Comparison of ENCODE assay signal across 9 mouse cellular contexts in genomic region chr5:38632463-38633449, GRCm38 (mm10). TPM values are rescaled to one million over a fixed set of nuclear protein-coding genes. Genes with fewer than 3 reads are reported as not detected.
DNase-seq lines count a peak whose midpoint lies in the region; ATAC-seq lines count a peak whose summit lies in the region.
"Had no signal": no experiment of that assay in that cellular context is flagged by ENCODE, and none has a peak within 500 bp of the region (broad histone marks: within the 10 kb centered on the region; RNA-seq: fewer than 3 reads in every experiment).

No protein-coding gene starts in this region.

- H3K9me3 ChIP-seq in intestine, embryonic 14.5 days (ENCODE audit: control insufficient read depth, low read length) = no peaks in the 10 kb centered on the region
- H3K9me3 ChIP-seq in intestine, embryonic 15.5 days = no peaks in the 10 kb centered on the region
- H3K9me3 ChIP-seq in kidney, embryonic 15.5 days (replicated peaks) = no peaks in the 10 kb centered on the region
- no peaks in the 10 kb centered on the region for H3K9me3 ChIP-seq in limb, embryonic 15.5 days
- no peaks in the 10 kb centered on the region for H3K9me3 ChIP-seq in stomach, embryonic 14.5 days (ENCODE audit: control insufficient read depth, low read depth, low read length)
- H3K9me3 ChIP-seq: stomach, embryonic 15.5 days had no signal

- no peak overlapping the region for H3K4me3 ChIP-seq in intestine, embryonic 14.5 days (ENCODE audit: low read depth, low read length)
- no peak overlapping the region for H3K4me3 ChIP-seq in intestine, embryonic 15.5 days (replicated peaks)
- no peak overlapping the region for H3K4me3 ChIP-seq in kidney, embryonic 15.5 days (replicated peaks)
- H3K4me3 ChIP-seq in limb, embryonic 15.5 days = no peak overlapping the region
- H3K4me3 ChIP-seq in stomach, embryonic 14.5 days (ENCODE audit: low read depth, low read length) = no peak overlapping the region
- H3K4me3 ChIP-seq: stomach, embryonic 15.5 days had no signal

- H3K4me2 ChIP-seq in intestine, embryonic 14.5 days (ENCODE audit: low read length) = no peak overlapping the region
- H3K4me2 ChIP-seq in intestine, embryonic 15.5 days (replicated peaks) = no peak overlapping the region
- H3K4me2 ChIP-seq in kidney, embryonic 15.5 days = no peak overlapping the region
- no peak overlapping the region for H3K4me2 ChIP-seq in limb, embryonic 15.5 days
- no peak overlapping the region for H3K4me2 ChIP-seq in stomach, embryonic 14.5 days (replicated peaks; ENCODE audit: low read depth, low read length)
- H3K4me2 ChIP-seq: stomach, embryonic 15.5 days had no signal

- H3K4me1 ChIP-seq in intestine, embryonic 14.5 days (replicated peaks; ENCODE audit: control insufficient read depth, insufficient read depth, low read length) = no peaks in the 10 kb centered on the region
- no peaks in the 10 kb centered on the region for H3K4me1 ChIP-seq in intestine, embryonic 15.5 days (replicated peaks)
- no peaks in the 10 kb centered on the region for H3K4me1 ChIP-seq in kidney, embryonic 15.5 days
- H3K4me1 ChIP-seq in limb, embryonic 15.5 days = peaks cover 28% of the 10 kb centered on the region
- H3K4me1 ChIP-seq in stomach, embryonic 14.5 days (ENCODE audit: control insufficient read depth, insufficient read depth, low read length) = no peaks in the 10 kb centered on the region
- H3K4me1 ChIP-seq: stomach, embryonic 15.5 days had no signal

- H3K27ac ChIP-seq in intestine, embryonic 14.5 days (ENCODE audit: low read depth) = no peak overlapping the region
- H3K27ac ChIP-seq in intestine, embryonic 15.5 days = no peak overlapping the region
- H3K27ac ChIP-seq in kidney, embryonic 15.5 days = no peak overlapping the region
- peak overlapping the region; percentile 79; the same call in 1 of the 2 replicates for H3K27ac ChIP-seq in limb, embryonic 15.5 days
- H3K27ac ChIP-seq in stomach, embryonic 14.5 days (ENCODE audit: low read length) = no peak overlapping the region
- H3K27ac ChIP-seq: stomach, embryonic 15.5 days had no signal

- 70% methylated on average over 13 of the region's 13 CpGs for WGBS in intestine, embryonic 14.5 days
- 65% methylated on average over 13 of the region's 13 CpGs for WGBS in intestine, embryonic 15.5 days
- WGBS in kidney, embryonic 15.5 days = 69% methylated on average over 13 of the region's 13 CpGs
- WGBS in limb, embryonic 15.5 days = 62% methylated on average over 13 of the region's 13 CpGs
- 68% methylated on average over 13 of the region's 13 CpGs for WGBS in stomach, embryonic 14.5 days

- no peaks in the 10 kb centered on the region for H3K27me3 ChIP-seq in intestine, embryonic 14.5 days (replicated peaks; ENCODE audit: control insufficient read depth, insufficient read depth, low read length)
- H3K27me3 ChIP-seq in intestine, embryonic 15.5 days (replicated peaks) = no peaks in the 10 kb centered on the region
- no peaks in the 10 kb centered on the region for H3K27me3 ChIP-seq in kidney, embryonic 15.5 days
- H3K27me3 ChIP-seq in limb, embryonic 15.5 days = no peaks in the 10 kb centered on the region
- no peaks in the 10 kb centered on the region for H3K27me3 ChIP-seq in stomach, embryonic 14.5 days (ENCODE audit: control insufficient read depth, insufficient read depth, low read length)
- H3K27me3 ChIP-seq: stomach, embryonic 15.5 days had no signal

- H3K36me3 ChIP-seq in intestine, embryonic 14.5 days (ENCODE audit: control insufficient read depth, insufficient read depth, low read length) = no peaks in the 10 kb centered on the region
- no peaks in the 10 kb centered on the region for H3K36me3 ChIP-seq in intestine, embryonic 15.5 days
- no peaks in the 10 kb centered on the region for H3K36me3 ChIP-seq in kidney, embryonic 15.5 days
- H3K36me3 ChIP-seq in limb, embryonic 15.5 days = no peaks in the 10 kb centered on the region
- H3K36me3 ChIP-seq in stomach, embryonic 14.5 days (ENCODE audit: control insufficient read depth, insufficient read depth, low read length) = no peaks in the 10 kb centered on the region
- H3K36me3 ChIP-seq: stomach, embryonic 15.5 days had no signal

- ATAC-seq in intestine, embryonic 14.5 days (replicated peaks; ENCODE audit: low FRiP score, low TSS enrichment, low read depth) = no peak
- ATAC-seq in intestine, embryonic 15.5 days = no peak
- ATAC-seq in kidney, embryonic 15.5 days (replicated peaks; ENCODE audit: low FRiP score) = 0 out of 2 replicates have a peak, but pooled peaks have one; percentile 40
- ATAC-seq in limb, embryonic 15.5 days (ENCODE audit: insufficient number of reproducible peaks, low FRiP score, low TSS enrichment, low read depth) = no peak
- peak; percentile 34; the same call in 1 of the 2 replicates for ATAC-seq in stomach, embryonic 14.5 days (ENCODE audit: insufficient number of reproducible peaks, insufficient read depth, low FRiP score, low read depth)

- H3K9ac ChIP-seq in intestine, embryonic 14.5 days (ENCODE audit: low read length) = no peak overlapping the region
- no peak overlapping the region for H3K9ac ChIP-seq in intestine, embryonic 15.5 days
- no peak overlapping the region for H3K9ac ChIP-seq in kidney, embryonic 15.5 days
- no peak overlapping the region for H3K9ac ChIP-seq in limb, embryonic 15.5 days
- no peak overlapping the region for H3K9ac ChIP-seq in stomach, embryonic 14.5 days (replicated peaks; ENCODE audit: low read depth, low read length)
- H3K9ac ChIP-seq: stomach, embryonic 15.5 days had no signal

- peak; percentile 85 for DNase-seq in intestine, embryonic 14.5 days (ENCODE audit: low spot score)
- DNase-seq in cerebellum, postnatal 14 days = peak; percentile 89 to 92
- DNase-seq in frontal cortex, postnatal 36 days (ENCODE audit: low spot score in 2 of 2) = peak; percentile 82 to 86
- DNase-seq in neural tube, embryonic 10.5 days (ENCODE audit: extremely low spot score, low spot score) = peak; percentile 79

RNA-seq across cellular contexts. Expression of gene Zfp518b, which starts 51.9 kb away (rescaled TPM):
- 17.0 and 19.4 TPM in 2 replicates for polyA plus RNA-seq in intestine, embryonic 14.5 days (2014; fragmentation: Nextera tagmentation; extraction: Ambion mirVana)
- 13.6 and 14.4 TPM in 2 replicates for polyA plus RNA-seq in intestine, embryonic 15.5 days (2015; fragmentation: Nextera tagmentation; extraction: Ambion mirVana)
- polyA plus RNA-seq in kidney, embryonic 15.5 days (2015; fragmentation: Nextera tagmentation; extraction: Ambion mirVana) = 18.8 and 19.0 TPM in 2 replicates
- polyA plus RNA-seq in limb, embryonic 15.5 days (2015; fragmentation: Nextera tagmentation; extraction: Ambion mirVana) = 17.5 and 17.6 TPM in 2 replicates
- 17.1 and 22.0 TPM in 2 replicates for polyA plus RNA-seq in stomach, embryonic 14.5 days (2014; fragmentation: Nextera tagmentation; extraction: Ambion mirVana)

Comparison
In these comparisons a context has a peak if more than half of its experiments do, and no peak if none do; other contexts are left out.
1. ATAC-seq: peak in kidney, embryonic 15.5 days (single experiment) and stomach, embryonic 14.5 days (single experiment); none in intestine, embryonic 14.5 days (single experiment), intestine, embryonic 15.5 days (single experiment) and limb, embryonic 15.5 days (single experiment).
2. Peak in every context shown above with its lines, with median percentiles within 50 percentile points of each other: DNase-seq.